Mouse (Mus musculus) spleen, adult 18-20 months (tissue): ENCODE data around the gene Insl5.

Source experiments
- DNase-seq, 2 experiments: peaks; one replicate each; pipeline ENCODE4 v3.0.0; 2022; ENCODE audit warnings: mixed read lengths in 2 of 2

Insl5 gene

GRCm38 (mm10) chr4:103026621-103027020 is at the start of gene Insl5:
Gene Insl5, minus strand, starts transcription at chr4:103026842.
- no peak for DNase-seq

GRCm38 (mm10) chr4:103070631-103071030 is 44.0 kb upstream of the Insl5 start:
- no peak for DNase-seq

GRCm38 (mm10) chr4:103067906-103068655 is 41.4 kb upstream of the Insl5 start:
- DNase-seq = no peak

- DNase-seq = no peak
Measured at GRCm38 (mm10) chr4:103064976-103065375, 38.3 kb upstream of the Insl5 start.

- DNase-seq = no peak
Measured at GRCm38 (mm10) chr4:103064421-103064820, 37.8 kb upstream of the Insl5 start.

GRCm38 (mm10) chr4:103056909-103057308 is 30.3 kb upstream of the Insl5 start:
- no peak for DNase-seq

- no peak for DNase-seq
Measured at GRCm38 (mm10) chr4:103048046-103048445, 21.4 kb upstream of the Insl5 start.

GRCm38 (mm10) chr4:103042997-103043396 is 16.4 kb upstream of the Insl5 start:
- DNase-seq = no peak

GRCm38 (mm10) chr4:103039838-103040191 is 13.2 kb upstream of the Insl5 start:
- no peak for DNase-seq

GRCm38 (mm10) chr4:103039103-103039837 is 12.6 kb upstream of the Insl5 start:
- DNase-seq = no peak

- no peak for DNase-seq
Measured at GRCm38 (mm10) chr4:103028177-103029088, 1.8 kb upstream of the Insl5 start.

- DNase-seq = no peak
Measured at GRCm38 (mm10) chr4:103027745-103028144, 1.1 kb upstream of the Insl5 start.

- no peak for DNase-seq
Measured at GRCm38 (mm10) chr4:103013490-103013889, 13.2 kb downstream of the Insl5 start.

- DNase-seq = no peak
Measured at GRCm38 (mm10) chr4:103011823-103012222, 14.8 kb downstream of the Insl5 start.

- no peak for DNase-seq
Measured at GRCm38 (mm10) chr4:103010734-103011133, 15.9 kb downstream of the Insl5 start.

GRCm38 (mm10) chr4:103006943-103007418 is 19.7 kb downstream of the Insl5 start:
- no peak for DNase-seq

- no peak for DNase-seq
Measured at GRCm38 (mm10) chr4:103006266-103006665, 20.4 kb downstream of the Insl5 start.

GRCm38 (mm10) chr4:103005190-103005945 is 21.3 kb downstream of the Insl5 start:
- DNase-seq = no peak

- no peak for DNase-seq
Measured at GRCm38 (mm10) chr4:103004681-103005080, 22.0 kb downstream of the Insl5 start.

- DNase-seq = no peak
Measured at GRCm38 (mm10) chr4:102991685-102992084, 35.0 kb downstream of the Insl5 start.

GRCm38 (mm10) chr4:102990595-102991340 is 35.9 kb downstream of the Insl5 start:
- no peak for DNase-seq

- no peak for DNase-seq
Measured at GRCm38 (mm10) chr4:102990016-102990415, 36.6 kb downstream of the Insl5 start.
